Mouse (Mus musculus) mature B cell (primary cell): ENCODE data around the gene Patj.
"Not testable (repeated sequence)": the region's sequence is repeated elsewhere in the genome, so short reads cannot be mapped to it uniquely, and the experiment has no call there.

Source experiments
- in situ Hi-C: fragments of 300-500 bp; cut with MboI; formaldehyde crosslinking; loops from 2 replicates; pipeline ENCODE4 v1.14.3; 2019

Gene Patj

DNA sequence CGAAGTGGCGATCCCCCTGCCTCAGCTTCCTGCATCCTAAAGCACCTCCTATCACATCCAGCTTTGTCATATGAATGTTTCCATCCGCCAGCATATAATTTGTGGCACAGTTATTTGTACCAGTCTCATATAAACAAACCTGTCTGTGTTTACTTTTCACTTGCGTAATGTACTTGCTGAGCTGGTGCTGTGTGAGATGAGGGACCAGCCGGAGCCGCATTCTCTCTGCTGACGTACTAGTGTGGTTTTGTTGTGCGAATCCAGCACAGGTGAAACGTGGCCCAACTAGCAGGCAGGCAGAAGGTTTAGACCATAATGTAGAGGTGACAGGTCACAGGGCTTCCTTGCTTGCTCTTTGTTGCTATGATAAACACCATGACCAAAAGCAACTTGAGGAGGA is 171.9 kb downstream of the Patj start:
- in situ Hi-C loops, result no loop called here

DNA sequence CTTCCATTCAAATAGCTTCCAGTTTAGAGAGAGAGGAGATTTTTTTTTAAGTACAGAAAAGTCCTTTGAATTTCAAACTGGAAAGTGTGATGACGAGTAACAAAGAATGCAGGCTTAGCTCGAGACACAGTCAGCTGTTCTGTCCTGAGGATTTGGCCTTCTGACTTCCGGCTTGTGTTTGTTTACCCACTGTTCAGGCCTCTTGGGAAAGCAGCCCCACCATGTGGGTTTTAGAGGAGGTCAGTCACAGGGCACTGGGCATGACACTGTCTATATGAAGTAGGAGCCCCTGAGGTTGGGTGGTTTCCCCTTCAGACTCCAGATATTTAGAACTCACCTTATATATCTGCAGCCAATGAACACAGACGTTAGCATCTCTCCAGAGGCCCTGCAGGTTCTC is 174.3 kb downstream of the Patj start:
- in situ Hi-C loops, result no loop called here

DNA sequence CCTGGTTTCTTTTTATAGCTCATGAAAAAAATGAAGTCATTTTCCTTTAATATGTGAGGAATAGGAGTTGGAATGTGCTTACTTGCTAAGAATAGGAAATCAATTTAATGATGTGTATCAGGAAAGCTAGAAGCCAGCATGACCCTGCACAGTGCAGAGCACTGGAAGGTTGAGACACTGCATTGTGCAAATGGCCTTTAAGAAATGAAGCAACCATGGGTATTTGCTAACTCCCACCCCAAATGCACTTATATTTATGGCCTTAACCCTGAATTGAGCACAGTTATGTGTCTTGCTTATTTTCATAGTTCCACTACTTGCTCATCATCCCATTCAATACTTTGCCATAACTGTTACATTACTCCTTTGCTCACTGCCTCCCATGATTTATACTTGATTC is 181.7 kb downstream of the Patj start:
- in situ Hi-C loops, result no loop called here

- in situ Hi-C loops, result no loop called here
These were observed 182.5 kb downstream of the Patj start for GRCm38 (mm10) chr4:98577957-98578541.

DNA sequence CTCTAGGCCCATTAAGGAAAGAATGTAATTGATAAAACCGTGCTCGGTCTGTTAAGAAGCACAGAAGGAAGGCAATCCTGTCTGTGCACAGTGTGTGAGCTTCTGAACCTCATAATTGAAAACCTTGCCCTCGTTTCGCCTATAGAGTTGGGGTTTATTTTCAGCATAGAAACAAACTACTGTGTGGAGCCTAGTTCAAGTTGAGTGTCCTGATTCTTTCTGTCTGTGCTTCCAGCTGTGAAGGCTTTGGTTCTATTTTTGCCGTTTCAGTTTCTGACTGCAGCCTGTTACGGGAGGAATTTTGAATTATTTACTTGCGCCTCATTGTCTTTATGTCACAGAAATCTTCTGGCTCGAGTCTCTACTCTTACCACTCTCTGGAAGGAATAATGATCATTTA is 185.9 kb downstream of the Patj start:
- in situ Hi-C loops, result no loop called here

GRCm38 (mm10) chr4:98584023-98584422 is 188.4 kb downstream of the Patj start:
- in situ Hi-C loops, result no loop called here

- in situ Hi-C loops, result no loop called here
These were observed 190.7 kb downstream of the Patj start for GRCm38 (mm10) chr4:98586303-98586702.

DNA sequence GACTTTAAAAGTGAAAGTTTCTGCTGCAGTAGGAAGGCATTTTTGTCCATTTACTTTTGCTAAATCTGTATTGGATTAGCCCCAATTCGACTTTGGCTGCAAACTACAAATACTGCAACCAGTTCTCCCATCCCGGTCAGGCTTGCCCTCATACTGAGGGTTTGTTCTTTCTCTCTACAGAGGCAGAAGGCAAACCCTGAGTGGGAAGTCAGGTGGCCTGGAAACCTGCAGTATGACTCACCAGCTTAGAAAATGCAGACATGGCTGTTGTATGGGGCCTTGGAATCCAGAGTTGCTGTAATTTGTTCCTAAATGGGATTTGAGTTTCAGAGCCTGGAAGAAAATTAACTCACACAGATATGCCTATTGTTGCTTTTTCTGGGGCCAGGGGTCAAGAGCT is 192.1 kb downstream of the Patj start:
- in situ Hi-C loops, result no loop called here

- in situ Hi-C loops, result no loop called here
These were observed 198.4 kb downstream of the Patj start for GRCm38 (mm10) chr4:98593961-98594360.

- in situ Hi-C loops, result no loop called here
These were observed 203.0 kb downstream of the Patj start for GRCm38 (mm10) chr4:98598546-98598971.

GRCm38 (mm10) chr4:98599358-98599757 is 203.8 kb downstream of the Patj start:
- in situ Hi-C loops, result no loop called here

GRCm38 (mm10) chr4:98603131-98603530 is 207.5 kb downstream of the Patj start:
- in situ Hi-C loops, result no loop called here

DNA sequence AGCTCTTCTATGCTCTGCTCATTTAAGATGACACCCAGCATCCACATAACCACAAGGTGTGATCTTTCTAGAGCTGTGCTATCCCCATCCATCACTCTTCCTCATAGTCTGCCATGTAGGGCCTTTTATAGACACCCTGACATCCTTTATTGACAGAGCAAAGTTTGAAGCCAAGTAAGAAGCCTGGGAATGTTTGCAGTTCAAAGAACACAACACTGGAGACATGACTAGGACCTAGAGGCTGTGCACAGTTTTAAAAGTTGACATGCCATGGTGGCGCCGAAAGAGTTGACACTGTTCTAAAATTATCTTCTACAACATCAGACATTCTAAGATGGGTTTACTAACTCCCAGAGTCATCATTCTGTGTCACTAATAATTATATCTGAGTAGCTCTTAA is 214.9 kb downstream of the Patj start:
- in situ Hi-C loops, result no loop called here

DNA sequence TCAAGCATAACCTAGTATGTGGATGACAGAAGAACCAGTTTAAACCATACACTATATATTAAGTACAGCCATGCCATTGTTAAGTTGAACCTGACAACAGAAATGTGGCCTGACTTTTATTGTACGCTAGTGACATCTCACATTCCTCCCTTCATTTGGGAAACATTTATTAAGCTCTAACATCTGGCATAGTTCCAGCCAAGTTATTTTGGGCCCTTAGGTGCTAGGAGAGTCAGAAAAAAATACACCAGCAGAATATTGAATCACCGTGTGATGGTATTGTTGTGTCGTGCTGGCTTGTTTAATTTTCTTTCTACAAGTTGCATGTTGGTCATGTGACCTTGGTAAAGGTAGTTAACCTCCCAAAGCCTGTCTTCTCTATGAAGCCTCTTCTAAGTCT is 218.8 kb downstream of the Patj start:
- in situ Hi-C loops, result no loop called here

GRCm38 (mm10) chr4:98619199-98619598 is 223.6 kb downstream of the Patj start:
- in situ Hi-C loops, result no loop called here

DNA sequence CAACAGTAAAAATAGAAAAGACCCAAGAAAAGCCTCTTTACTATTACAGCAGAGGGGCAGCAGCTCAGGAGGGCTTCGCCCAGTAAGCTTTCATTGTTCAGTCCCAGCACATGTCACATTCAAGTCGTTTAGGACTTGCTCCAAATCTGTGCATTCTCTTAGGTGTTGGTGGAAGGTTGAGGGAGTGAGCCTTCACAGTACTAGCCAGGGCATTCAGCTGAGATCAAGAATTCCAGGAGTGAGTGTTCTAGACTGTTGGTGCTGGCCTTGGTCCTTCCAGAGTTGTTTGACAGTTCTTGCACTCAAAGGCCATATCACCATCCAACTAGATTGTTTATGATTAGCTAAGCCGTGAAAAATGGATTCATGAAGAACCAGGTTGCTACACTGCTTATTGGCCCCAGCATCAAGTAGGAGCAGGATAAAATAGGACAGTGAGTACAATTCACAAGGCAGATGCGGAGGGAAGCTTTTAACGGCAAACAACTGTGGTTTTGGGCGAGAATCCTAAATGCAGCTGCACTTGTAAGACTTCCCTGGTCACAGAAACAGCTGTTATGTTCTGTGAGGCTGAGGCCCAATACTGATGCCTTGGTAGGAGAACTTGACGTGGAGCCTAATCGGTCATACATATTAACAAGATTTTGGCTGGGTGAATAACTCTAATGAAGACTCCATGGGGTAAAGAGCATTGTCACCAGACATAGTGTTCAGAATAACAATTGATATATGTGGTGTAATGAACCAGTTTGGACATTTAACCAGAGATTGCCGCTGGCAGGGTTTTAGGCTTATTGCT is 225.6 kb downstream of the Patj start:
- in situ Hi-C loops, result no loop called here

DNA sequence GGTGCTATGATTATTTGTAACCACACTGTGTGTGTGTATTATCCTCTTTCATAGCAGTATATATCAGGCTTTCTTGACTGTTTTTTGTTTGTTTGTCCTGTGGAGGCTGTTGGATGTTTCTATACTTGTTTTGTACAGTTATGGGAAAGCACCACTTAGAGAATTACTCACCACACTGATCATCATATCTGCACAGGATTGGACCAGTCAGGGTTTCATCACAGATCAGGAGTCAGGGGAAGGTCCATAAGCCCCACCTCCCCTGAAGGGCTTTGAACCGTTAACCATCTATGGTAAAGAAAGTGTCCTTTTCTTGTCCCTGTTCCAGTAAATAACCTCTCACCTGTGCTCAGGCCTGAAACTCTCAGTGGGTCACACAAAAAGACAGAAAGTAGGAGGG is 226.6 kb downstream of the Patj start:
- in situ Hi-C loops, result no loop called here

GRCm38 (mm10) chr4:98622996-98623673 is 227.6 kb downstream of the Patj start:
- in situ Hi-C loops, result no loop called here

DNA sequence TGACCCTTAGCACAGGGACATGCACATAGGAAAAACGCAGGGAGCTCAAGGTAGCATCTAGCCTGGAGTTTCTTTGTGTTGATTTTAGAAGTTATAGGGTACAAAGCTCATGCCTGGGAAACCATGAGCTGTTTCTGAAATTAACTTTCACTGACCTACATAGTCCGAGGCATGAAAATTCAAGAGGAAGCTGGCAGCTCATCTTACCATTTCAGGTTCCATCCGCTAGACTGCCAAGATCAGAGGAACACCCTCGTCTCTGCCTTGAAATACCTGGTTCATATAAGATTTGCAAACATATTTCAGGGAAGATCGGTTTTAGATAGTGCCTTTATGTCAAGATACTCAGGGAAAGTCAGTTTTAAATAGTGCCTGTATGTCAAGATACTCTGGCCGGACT is 232.7 kb downstream of the Patj start:
- in situ Hi-C loops, result no loop called here

DNA sequence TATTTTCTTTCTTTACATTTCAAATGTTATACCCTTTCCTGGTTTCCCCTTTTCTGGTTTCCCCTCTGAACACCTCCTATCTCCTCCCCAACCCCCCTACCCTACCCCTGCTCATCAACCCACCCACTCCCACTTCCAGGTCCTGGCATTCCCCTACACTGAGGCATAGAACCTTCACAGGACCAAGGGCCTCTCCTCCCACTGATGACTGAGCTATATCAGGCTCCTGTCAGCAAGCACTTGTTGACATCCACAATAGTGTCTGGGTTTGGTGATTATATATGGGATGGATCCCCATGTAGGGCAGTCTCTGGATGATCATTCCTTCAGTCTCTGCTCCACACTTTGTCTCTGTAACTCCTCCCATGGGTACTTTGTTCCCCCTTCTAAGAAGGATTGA is 233.6 kb downstream of the Patj start:
- in situ Hi-C loops, result not testable (repeated sequence)

- in situ Hi-C loops, result no loop called here
These were observed 239.7 kb downstream of the Patj start for GRCm38 (mm10) chr4:98635140-98635837.

DNA sequence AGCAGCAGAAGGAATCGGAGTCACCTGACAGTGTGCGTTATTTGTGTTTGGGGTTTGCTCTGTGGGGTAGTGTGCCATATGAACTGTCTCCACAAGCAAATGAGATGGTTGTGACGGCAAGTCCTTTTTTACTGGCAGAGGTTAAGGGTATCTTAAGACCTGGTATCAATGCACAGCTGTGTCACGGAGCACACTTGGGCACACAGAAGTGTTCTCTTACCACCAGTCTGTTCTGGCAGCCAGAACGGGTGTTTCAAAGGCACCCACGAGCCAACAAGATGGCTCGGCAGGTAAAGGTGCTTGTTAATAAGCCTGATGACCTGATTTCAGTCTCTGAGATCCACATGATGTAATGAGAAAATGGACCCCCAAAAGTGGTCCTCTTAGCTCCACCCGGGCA is 243.1 kb downstream of the Patj start:
- in situ Hi-C loops, result no loop called here

- in situ Hi-C loops, result no loop called here
These were observed 258.1 kb downstream of the Patj start for GRCm38 (mm10) chr4:98653650-98654049.
